Mouse (Mus musculus): ENCODE results near the gene Syce1l. TPM values are rescaled to one million over a fixed set of nuclear protein-coding genes. Genes with fewer than 3 reads are reported as not detected.

The Syce1l gene
- polyA plus RNA-seq, 1 experiment from 2014 or later = 0.30 TPM

DNA sequence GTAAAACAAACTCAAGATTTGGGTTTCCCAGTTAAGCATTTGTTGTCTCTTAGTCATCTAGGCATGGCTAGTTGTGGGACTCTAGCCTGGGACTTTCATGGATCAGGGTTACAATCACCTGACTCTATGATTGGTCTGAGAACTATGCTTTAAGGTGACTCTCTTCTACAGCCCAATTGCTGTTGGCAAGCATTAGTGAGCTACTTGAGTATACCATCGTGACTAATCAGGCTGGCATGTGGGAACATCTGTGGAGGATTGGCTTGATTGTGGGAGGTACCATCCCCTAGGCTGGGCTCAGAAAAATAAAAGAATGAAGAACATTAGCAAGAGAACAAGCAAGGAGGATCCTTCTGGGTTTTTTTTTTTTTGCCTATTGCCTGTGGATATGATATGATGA, 33.8 kb downstream of the Syce1l start:
- H3K9ac ChIP-seq = no peak overlapping the region
- no peaks in the 10 kb centered on the region for H3K4me1 ChIP-seq
- no peak overlapping the region for H3K4me3 ChIP-seq
- no peaks in the 10 kb centered on the region for H3K27me3 ChIP-seq
- no peak overlapping the region for H3K27ac ChIP-seq
- no peaks in the 10 kb centered on the region for H3K9me3 ChIP-seq (replicated peaks)
- H3K4me2 ChIP-seq (replicated peaks) = no peak overlapping the region
- no peaks in the 10 kb centered on the region for H3K36me3 ChIP-seq
- 92% methylated on average over 1 of the region's 1 CpGs for WGBS
- ATAC-seq (ENCODE audit: low FRiP score) = no peak

DNA sequence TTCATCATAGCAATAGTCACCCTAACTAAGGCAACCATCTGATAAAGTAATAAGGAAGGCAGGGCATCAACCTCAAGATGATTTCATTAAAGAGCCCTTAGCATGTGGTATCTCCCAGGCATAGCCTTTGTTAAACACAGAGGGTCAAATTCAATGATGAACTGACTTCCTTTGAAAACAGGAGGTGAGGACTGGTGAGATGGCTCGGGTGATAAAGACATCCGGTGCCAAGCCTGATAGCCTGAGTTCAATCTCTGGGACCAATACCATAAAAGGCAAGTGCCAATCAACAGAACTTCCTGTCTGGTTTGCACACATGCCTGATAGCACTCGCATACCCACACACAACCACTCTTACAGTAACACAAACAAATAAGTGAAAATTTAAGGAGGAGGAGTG, 36.3 kb downstream of the Syce1l start:
- Histone ChIP-seq H3K4me1 (no peaks in the 10 kb centered on the region), H3K9me3 (replicated peaks) (no peaks in the 10 kb centered on the region), H3K4me2 (replicated peaks) (no peak overlapping the region), H3K9ac (no peak overlapping the region), H3K27ac (no peak overlapping the region), H3K4me3 (no peak overlapping the region), H3K27me3 (no peaks in the 10 kb centered on the region), H3K36me3 (no peaks in the 10 kb centered on the region)
- WGBS = 74% methylated on average over 3 of the region's 3 CpGs
- no peak for ATAC-seq (ENCODE audit: low FRiP score)

DNA sequence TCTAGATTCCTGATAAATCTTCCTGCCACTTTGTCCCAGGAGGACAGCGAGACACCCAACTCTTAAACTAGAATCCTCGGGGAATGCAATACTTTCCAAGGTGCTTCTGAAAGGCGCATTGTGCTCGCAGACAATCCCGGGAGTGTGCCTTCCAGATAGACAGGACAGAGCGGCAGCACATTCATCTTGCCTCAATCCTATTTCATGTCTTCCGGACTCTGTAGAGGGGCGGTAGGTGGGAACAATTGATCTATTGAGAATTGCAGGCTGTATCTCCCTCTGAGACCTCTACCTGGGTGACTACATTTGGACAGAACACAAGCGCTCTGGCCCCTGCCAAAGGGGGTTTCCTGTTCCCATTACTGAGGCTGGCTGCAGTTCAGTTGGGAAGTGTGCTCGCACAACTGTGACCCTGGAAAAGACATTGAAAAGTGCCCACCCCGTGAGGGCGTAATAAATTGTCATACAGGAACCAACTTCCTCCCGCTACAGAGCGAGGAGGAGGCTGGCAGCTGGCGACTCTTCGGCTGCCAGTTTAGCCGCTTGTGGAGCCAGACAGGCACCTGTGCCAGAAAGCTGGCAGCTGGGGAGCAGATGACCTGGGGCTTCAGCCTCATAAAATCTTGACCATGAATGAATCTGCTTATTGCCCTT, 45.0 kb downstream of the Syce1l start:
- no peak for ATAC-seq (ENCODE audit: low FRiP score)
- Histone ChIP-seq H3K36me3 (no peaks in the 10 kb centered on the region), H3K27me3 (no peaks in the 10 kb centered on the region), H3K4me3 (no peak overlapping the region), H3K4me2 (replicated peaks) (no peak overlapping the region), H3K9ac (no peak overlapping the region), H3K4me1 (0 out of 2 replicates have a peak, but pooled peaks cover 2% of the 10 kb centered on the region), H3K9me3 (replicated peaks) (no peaks in the 10 kb centered on the region), H3K27ac (no peak overlapping the region)
- 85% methylated on average over 17 of the region's 17 CpGs for WGBS

DNA sequence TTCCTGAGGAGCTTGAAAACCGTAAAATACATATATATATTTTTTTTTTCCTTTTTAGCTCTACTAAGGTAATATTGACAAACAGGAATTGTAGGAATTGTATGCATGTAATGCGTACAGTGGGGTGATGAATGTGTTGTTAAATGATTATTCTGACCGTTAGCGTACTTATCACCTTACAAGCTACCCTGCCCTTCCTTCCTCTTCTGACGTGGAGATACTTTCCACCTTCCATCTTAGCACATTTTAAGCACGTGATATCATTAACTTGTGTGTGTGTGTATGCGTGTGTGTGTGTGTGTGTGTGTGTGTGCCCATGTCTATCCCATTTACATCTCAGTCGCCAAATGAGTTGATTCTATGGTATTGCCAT, 45.5 kb downstream of the Syce1l start:
- Histone ChIP-seq H3K9me3 (replicated peaks) (no peaks in the 10 kb centered on the region), H3K36me3 (no peaks in the 10 kb centered on the region), H3K4me2 (replicated peaks) (no peak overlapping the region), H3K4me1 (0 out of 2 replicates have a peak, but pooled peaks cover 2% of the 10 kb centered on the region), H3K9ac (no peak overlapping the region), H3K27ac (no peak overlapping the region), H3K27me3 (no peaks in the 10 kb centered on the region), H3K4me3 (no peak overlapping the region)
- WGBS = 92% methylated on average over 8 of the region's 8 CpGs
- no peak for ATAC-seq (ENCODE audit: low FRiP score)

DNA sequence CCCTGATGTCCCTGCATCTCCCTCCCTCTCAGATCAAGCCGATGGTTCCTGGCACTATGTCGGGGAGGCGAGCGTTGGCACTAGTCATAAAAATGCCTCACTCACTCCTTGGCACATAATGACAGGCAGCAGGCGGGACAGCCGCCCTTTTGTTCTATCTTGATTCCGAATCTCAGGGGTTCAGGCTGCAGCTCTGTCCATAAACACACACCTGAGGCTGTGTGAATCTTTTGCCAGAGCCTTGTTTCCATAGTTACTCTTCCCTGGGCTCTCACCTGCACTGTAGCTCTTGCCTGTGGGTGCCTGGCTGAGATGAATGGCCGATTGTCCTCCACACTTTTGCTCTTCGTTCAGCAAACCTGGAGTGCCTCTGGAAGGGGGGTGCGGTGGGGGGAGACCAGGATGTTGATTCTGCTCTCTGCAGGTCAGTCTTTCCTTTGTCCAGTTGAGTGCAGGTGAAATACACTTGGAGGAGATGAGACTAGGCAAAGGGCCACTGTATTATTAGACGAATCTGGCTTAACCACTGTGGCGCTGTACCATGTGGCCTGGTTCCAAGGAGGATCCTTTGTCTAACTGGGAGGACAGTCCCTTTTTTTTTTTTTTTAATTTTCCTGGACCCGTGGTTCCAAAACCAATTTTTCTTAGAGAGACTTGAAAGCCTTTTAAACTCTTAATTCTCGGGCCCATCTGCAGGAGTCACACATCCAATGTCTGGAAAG, 48.8 kb downstream of the Syce1l start:
- WGBS = 78% methylated on average over 14 of the region's 14 CpGs
- H3K27ac ChIP-seq = no peak overlapping the region

DNA sequence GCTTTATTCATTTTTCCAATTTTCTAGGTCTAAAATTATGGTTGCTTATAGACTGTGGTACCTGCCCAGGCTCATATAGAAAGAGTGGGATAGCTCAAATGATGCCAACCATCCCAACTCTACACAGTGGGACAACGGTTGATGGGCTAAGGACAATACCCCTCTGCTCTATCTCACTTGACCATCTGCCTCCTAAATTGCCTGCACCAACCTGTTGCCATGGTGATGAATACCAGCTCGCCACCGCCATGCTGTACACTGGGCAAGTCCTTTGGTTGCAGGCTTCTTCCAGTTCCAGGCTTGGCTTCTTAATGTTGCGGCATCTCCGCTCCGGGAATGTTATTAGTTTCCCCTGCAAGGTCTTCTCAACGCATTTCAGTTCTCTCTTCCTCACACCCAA, 62.0 kb downstream of the Syce1l start:
- no peak overlapping the region for H3K4me3 ChIP-seq
- peak; percentile 69; the same call in 1 of the 2 replicates for ATAC-seq (ENCODE audit: low FRiP score)
- H3K9ac ChIP-seq = no peak overlapping the region
- no peak overlapping the region for H3K27ac ChIP-seq
- 46% methylated on average over 7 of the region's 7 CpGs for WGBS
- H3K4me1 ChIP-seq = peaks cover 4% of the 10 kb centered on the region; the same call in 1 of the 2 replicates
- no peaks in the 10 kb centered on the region for H3K9me3 ChIP-seq (replicated peaks)
- H3K4me2 ChIP-seq (replicated peaks) = no peak overlapping the region
- H3K36me3 ChIP-seq = no peaks in the 10 kb centered on the region
- H3K27me3 ChIP-seq = no peaks in the 10 kb centered on the region

More for the DNA sequence above, 48.8 kb downstream of the Syce1l start:
- ATAC-seq (ENCODE audit: low FRiP score) = no peak
- H3K4me2 ChIP-seq (replicated peaks) = no peak overlapping the region
- H3K27me3 ChIP-seq = no peaks in the 10 kb centered on the region
- no peaks in the 10 kb centered on the region for H3K9me3 ChIP-seq (replicated peaks)
- H3K36me3 ChIP-seq = no peaks in the 10 kb centered on the region
- H3K4me3 ChIP-seq = no peak overlapping the region
- H3K9ac ChIP-seq = no peak overlapping the region
- H3K4me1 ChIP-seq = 0 out of 2 replicates have a peak, but pooled peaks cover 2% of the 10 kb centered on the region

Other genes with a start within 250 kb of the Syce1l start
- gene Mon1b, start 7.6 kb upstream of the Syce1l start, polyA plus RNA-seq (2016; fragmentation: Nextera tagmentation; extraction: Ambion mirVana) = 11.0 and 14.3 TPM in 2 replicates
- 2.1 and 2.8 TPM in 2 replicates for gene Adamts18, start 205.5 kb downstream of the Syce1l start, polyA plus RNA-seq (2016; fragmentation: Nextera tagmentation; extraction: Ambion mirVana)

Data from hindbrain, embryonic 12.5 days (tissue).